Mouse (Mus musculus) lung, embryonic 14.5 days (tissue): ENCODE measurements around the gene E2f1. TPM values are rescaled to one million over a fixed set of nuclear protein-coding genes. Genes with fewer than 3 reads are reported as not detected.
A peak's percentile ranks its signal among the peaks of the same experiment; 100 is the strongest.

ENCODE experiments used
- ATAC-seq: fragments of 200-750 bp; cut with Nextera tagmentation; 2 replicates; pipeline ENCODE4 v1.8.0; 2017; ENCODE audit warnings: mild to moderate bottlenecking, moderate TSS enrichment, moderate library complexity; ENCODE audit not compliant: insufficient read depth
- DNase-seq: peaks from one replicate; pipeline ENCODE4 v3.0.0-alpha.2; 2015
- H3K27ac ChIP-seq: fragments of 300-500 bp; sonication (generic); 2 replicates; pipeline ENCODE4 v1.5.1; 2014; ENCODE audit warnings: low read depth, mild to moderate bottlenecking, moderate library complexity
- H3K27me3 ChIP-seq: fragments of 300-500 bp; sonication (generic); 2 replicates; pipeline ENCODE4 v1.6.1; 2014; ENCODE audit warnings: low read length, control low read depth; ENCODE audit not compliant: insufficient read depth
- H3K36me3 ChIP-seq: fragments of 300-500 bp; sonication (generic); 2 replicates; pipeline ENCODE4 v1.6.1; 2014; ENCODE audit warnings: control low read depth; ENCODE audit not compliant: insufficient read depth
- H3K4me1 ChIP-seq: fragments of 300-500 bp; sonication (generic); 2 replicates; pipeline ENCODE4 v1.6.1; 2014; ENCODE audit warnings: antibody characterized with exemption, control low read depth; ENCODE audit not compliant: insufficient read depth
- H3K4me2 ChIP-seq: fragments of 300-500 bp; sonication (generic); 2 replicates; pipeline ENCODE4 v1.6.1; 2014; ENCODE audit warnings: mild to moderate bottlenecking
- H3K4me3 ChIP-seq: fragments of 300-500 bp; sonication (generic); 2 replicates; pipeline ENCODE4 v1.5.1; 2014; ENCODE audit warnings: low read depth, low read length
- H3K9ac ChIP-seq: fragments of 300-500 bp; sonication (generic); 2 replicates; pipeline ENCODE4 v1.6.1; 2014
- H3K9me3 ChIP-seq: fragments of 300-500 bp; sonication (generic); 2 replicates; pipeline ENCODE4 v1.6.1; 2016; ENCODE audit warnings: low read depth, low read length, control low read depth
- CTCF ChIP-seq: IDR thresholded peaks from 2 replicates; pipeline ENCODE4 v1.5.1; 2016; ENCODE audit warnings: antibody characterized with exemption, low read depth
- WGBS: fragments of 180-500 bp; shearing (Covaris S2); extraction: QIAGEN DNeasy Blood & Tissue Kit; methylation state at CpG from one replicate; pipeline ENCODE4 v1.1.7; 2014; 5-methylcytosine and 5-hydroxymethylcytosine counted together
- polyA plus RNA-seq: library from polyadenylated mRNA; unstranded; fragments of >200 nt; fragmentation: Nextera tagmentation; extraction: Ambion mirVana; gene quantifications from 2 replicates; pipeline ENCODE4 v1.2.1, GENCODE M21; 2014

E2f1 gene
- polyA plus RNA-seq, 1 experiment from 2014 or later, result 13.6 TPM

- 48% methylated on average over 15 of the region's 15 CpGs for WGBS
- DNase-seq, result peak; percentile 59
- H3K9me3 ChIP-seq, result no peaks in the 10 kb centered on the region
- no peaks in the 10 kb centered on the region for H3K27me3 ChIP-seq
- H3K27ac ChIP-seq, result no peak overlapping the region
- H3K9ac ChIP-seq, result no peak overlapping the region
- peaks cover 5% of the 10 kb centered on the region; the same call in 1 of the 2 replicates for H3K4me1 ChIP-seq
- ATAC-seq, result peak; percentile 78; the same call in 1 of the 2 replicates
- no peak overlapping the region for H3K4me3 ChIP-seq
- TF ChIP-seq CTCF, result no peak
- H3K4me2 ChIP-seq, result no peak overlapping the region
- 0 out of 2 replicates have a peak, but pooled peaks cover 6% of the 10 kb centered on the region for H3K36me3 ChIP-seq
These were observed 14.5 kb upstream of the E2f1 start for GRCm38 (mm10) chr2:154583906-154584872.

GRCm38 (mm10) chr2:154581421-154581820 is 11.7 kb upstream of the E2f1 start:
- no peaks in the 10 kb centered on the region for H3K9me3 ChIP-seq
- WGBS, result 91% methylated on average over 1 of the region's 1 CpGs
- H3K4me1 ChIP-seq, result peaks cover 5% of the 10 kb centered on the region; the same call in 1 of the 2 replicates
- no peaks in the 10 kb centered on the region for H3K27me3 ChIP-seq
- DNase-seq (no peak), ATAC-seq (no peak)
- no peak overlapping the region for H3K9ac ChIP-seq
- no peaks in the 10 kb centered on the region for H3K36me3 ChIP-seq
- H3K4me3 ChIP-seq, result no peak overlapping the region
- H3K27ac ChIP-seq, result no peak overlapping the region
- TF ChIP-seq CTCF, result peak; percentile 37
- H3K4me2 ChIP-seq, result no peak overlapping the region

- no peak for DNase-seq
- H3K4me2 ChIP-seq, result no peak overlapping the region
- H3K27ac ChIP-seq, result no peak overlapping the region
- ATAC-seq, result no peak
- H3K27me3 ChIP-seq, result no peaks in the 10 kb centered on the region
- no peak overlapping the region for H3K4me3 ChIP-seq
- peaks cover 5% of the 10 kb centered on the region; the same call in 1 of the 2 replicates for H3K4me1 ChIP-seq
- TF ChIP-seq CTCF, result no peak
- WGBS, result 68% methylated on average over 8 of the region's 8 CpGs
- no peak overlapping the region for H3K9ac ChIP-seq
- H3K9me3 ChIP-seq, result no peaks in the 10 kb centered on the region
- no peaks in the 10 kb centered on the region for H3K36me3 ChIP-seq
These were observed 10.9 kb upstream of the E2f1 start for GRCm38 (mm10) chr2:154580586-154580985.

- Histone ChIP-seq H3K9me3 (no peaks in the 10 kb centered on the region), H3K9ac (no peak overlapping the region), H3K36me3 (no peaks in the 10 kb centered on the region), H3K4me1 (no peaks in the 10 kb centered on the region), H3K27ac (no peak overlapping the region), H3K27me3 (no peaks in the 10 kb centered on the region), H3K4me2 (no peak overlapping the region), H3K4me3 (no peak overlapping the region)
- ATAC-seq, result no peak
- WGBS, result 83% methylated on average over 6 of the region's 6 CpGs
- TF ChIP-seq CTCF, result no peak
- no peak for DNase-seq
These were observed 8.0 kb upstream of the E2f1 start for GRCm38 (mm10) chr2:154577744-154578067.

- no peak for TF ChIP-seq CTCF
- Histone ChIP-seq H3K4me1 (no peaks in the 10 kb centered on the region), H3K9ac (no peak overlapping the region), H3K36me3 (no peaks in the 10 kb centered on the region), H3K9me3 (no peaks in the 10 kb centered on the region), H3K27ac (no peak overlapping the region), H3K4me2 (no peak overlapping the region), H3K4me3 (no peak overlapping the region), H3K27me3 (no peaks in the 10 kb centered on the region)
- WGBS, result 57% methylated on average over 12 of the region's 12 CpGs
- DNase-seq, result no peak
- ATAC-seq, result no peak
These were observed 7.4 kb upstream of the E2f1 start for GRCm38 (mm10) chr2:154576876-154577743.

GRCm38 (mm10) chr2:154574271-154574670 is 4.6 kb upstream of the E2f1 start:
- no peak overlapping the region for H3K4me3 ChIP-seq
- H3K9ac ChIP-seq, result no peak overlapping the region
- no peaks in the 10 kb centered on the region for H3K36me3 ChIP-seq
- no peak for TF ChIP-seq CTCF
- WGBS, result 74% methylated on average over 7 of the region's 7 CpGs
- ATAC-seq (no peak), DNase-seq (no peak)
- H3K27ac ChIP-seq, result no peak overlapping the region
- H3K4me2 ChIP-seq, result no peak overlapping the region
- H3K9me3 ChIP-seq, result no peaks in the 10 kb centered on the region
- H3K4me1 ChIP-seq, result peaks cover 8% of the 10 kb centered on the region; the same call in 1 of the 2 replicates
- no peaks in the 10 kb centered on the region for H3K27me3 ChIP-seq

GRCm38 (mm10) chr2:154572996-154573395 is 3.3 kb upstream of the E2f1 start:
- Histone ChIP-seq H3K4me2 (no peak overlapping the region), H3K36me3 (no peaks in the 10 kb centered on the region), H3K4me3 (no peak overlapping the region), H3K4me1 (peaks cover 14% of the 10 kb centered on the region), H3K27ac (no peak overlapping the region), H3K9ac (no peak overlapping the region), H3K27me3 (no peaks in the 10 kb centered on the region), H3K9me3 (no peaks in the 10 kb centered on the region)
- WGBS, result 66% methylated on average over 3 of the region's 3 CpGs
- TF ChIP-seq CTCF, result no peak
- ATAC-seq (no peak), DNase-seq (no peak)
